Mouse (Mus musculus) kidney, postnatal 36 days (tissue): ENCODE data around the gene Gm49355.
"Not testable (repeated sequence)": the region's sequence is repeated elsewhere in the genome, so short reads cannot be mapped to it uniquely, and the experiment has no call there.

Source experiments
- DNase-seq, 2 experiments: peaks; one replicate each; pipeline ENCODE4 v3.0.0; 2021 to 2022; ENCODE audit warnings: mixed read lengths in 2 of 2

The Gm49355 gene

DNA sequence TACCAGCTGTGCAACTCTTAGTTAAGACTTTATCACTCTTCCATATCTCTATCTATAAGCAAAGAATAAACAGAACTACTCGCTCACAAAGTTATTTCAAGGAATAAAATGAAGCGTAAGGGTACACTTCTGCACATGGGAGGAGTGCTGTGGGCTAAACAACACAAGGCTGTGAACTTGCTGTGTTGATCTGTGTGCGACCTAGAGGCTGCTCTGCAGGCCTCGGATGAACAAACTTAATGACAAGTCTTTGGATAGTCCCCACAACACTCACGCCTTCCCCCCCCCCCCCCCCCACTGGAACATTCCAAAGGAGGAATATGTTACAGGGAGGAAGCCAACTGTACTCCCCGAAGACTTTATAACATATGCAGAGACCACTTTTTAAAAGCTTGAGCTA is at the start of gene Gm49355:
Gene Gm49355 (plus strand): TSS at position 336 of the 400 bp plus-strand sequence.
- no peak for DNase-seq

DNA sequence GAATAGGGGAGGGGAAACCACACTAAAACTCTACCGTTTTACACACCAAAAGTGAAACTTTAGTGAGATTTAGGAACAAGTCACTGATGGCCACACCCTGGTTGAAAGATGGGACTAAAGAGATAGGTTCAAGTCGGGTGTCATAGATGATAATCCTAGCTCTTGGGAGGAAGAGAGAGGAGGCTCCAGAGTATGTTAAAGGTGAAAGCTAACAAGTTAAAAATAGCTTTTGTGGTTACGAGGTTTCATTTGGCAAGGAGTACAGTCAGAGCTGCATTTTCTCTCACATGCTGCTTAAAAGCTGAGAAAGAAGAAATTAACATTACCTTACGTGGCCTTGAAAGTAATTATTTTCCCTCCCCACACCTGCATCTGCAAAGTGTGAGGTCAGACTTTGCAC is 40.0 kb upstream of the Gm49355 start:
- no peak for DNase-seq

DNA sequence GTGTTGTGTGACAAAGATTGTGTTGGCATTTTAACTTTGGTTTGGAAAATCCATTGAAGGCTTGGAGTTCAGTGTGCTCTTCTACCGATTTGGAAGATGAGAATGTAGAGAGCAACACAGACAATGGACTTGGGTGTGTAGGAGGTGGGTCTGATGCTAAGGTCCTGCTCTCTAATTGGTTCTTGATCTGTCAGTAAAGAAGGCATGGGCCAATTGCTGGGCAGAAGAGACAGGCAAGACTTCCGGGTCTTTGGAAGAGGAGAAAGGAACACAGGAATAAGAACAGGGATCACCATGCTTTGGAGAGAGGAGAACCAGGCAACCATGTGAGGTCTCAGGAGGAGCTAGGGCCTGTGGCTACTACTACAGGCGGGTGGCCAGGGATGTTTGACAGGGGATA is 7.7 kb upstream of the Gm49355 start:
- no peak for DNase-seq

DNA sequence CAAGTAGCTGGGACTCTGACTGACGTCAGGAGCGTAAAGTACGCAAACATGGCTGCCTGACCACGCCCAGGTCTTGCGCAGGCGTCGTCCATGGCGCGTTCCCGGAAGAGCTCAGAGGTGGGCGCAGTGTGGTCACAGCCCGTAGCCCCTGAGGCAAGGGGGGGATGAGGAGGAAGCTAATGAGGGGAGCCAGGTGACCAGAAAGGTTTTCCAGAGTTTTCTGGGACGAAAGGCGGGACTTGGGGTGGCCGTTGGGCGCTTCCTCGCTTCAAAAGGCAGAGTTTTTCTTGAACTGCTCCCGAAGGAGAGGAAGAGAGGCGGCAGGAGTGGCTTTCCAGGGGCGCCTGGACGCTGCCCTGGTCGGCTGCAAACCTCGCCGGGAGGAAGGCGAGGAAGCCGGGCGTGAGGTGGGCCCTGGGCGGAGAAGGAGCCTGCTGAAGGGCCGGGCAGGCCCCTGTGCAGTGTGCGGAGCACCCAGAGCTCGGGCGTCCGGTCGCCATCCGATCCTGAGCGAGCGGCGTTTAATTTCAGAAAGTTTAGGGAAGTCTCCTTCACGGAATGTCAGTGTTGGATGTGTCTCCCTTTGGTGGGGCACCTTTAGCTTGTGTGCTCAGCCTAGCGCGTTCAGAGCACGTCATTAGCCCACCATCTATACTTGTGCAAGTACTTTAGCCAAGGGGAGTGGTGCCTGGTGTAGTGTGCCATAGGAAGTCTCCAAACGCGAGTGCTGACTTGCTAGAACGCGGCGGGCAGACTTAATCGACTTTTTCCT is 551 bp downstream of the Gm49355 start, which contains the start of gene 3830406C13Rik:
Gene 3830406C13Rik (plus strand): TSS at position 33 of the 772 bp plus-strand sequence.
- DNase-seq = peak; percentile 87 to 93

DNA sequence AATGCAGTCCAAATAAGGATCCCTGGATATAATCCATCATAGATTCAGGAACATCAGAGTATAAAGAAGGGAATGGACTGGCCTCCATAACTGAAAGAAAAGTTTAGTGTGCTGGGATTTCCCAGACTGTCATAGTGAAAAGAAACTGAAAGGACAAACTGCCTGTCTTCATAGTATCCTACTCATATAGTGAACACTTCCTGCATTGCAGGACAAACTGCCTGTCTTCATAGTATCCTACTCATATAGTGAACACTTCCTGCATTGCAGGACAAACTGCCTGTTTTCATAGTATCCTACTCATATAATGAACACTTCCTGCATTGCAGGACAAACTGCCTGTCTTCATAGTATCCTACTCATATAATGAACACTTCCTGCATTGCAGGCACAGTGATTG is 6.0 kb downstream of the Gm49355 start:
- DNase-seq = not testable (repeated sequence)

DNA sequence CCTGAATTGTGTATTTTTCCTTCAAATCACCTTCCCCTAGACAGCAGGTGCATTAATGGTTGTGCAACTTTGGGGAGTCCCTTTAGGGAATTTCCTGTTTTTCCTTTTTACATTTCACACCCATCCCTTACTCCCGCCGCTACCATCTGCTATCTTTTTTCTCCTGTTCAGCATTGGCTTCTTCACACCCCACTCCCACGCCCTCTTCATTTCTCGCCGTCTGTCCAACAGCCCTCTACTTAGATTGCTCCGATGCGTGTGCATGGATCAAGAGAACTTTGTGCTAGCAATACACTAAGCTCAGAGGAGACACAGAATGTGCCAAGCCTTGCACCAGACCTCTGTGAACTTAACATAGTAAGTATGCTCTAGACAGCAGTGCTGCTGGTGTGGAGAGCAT is 12.6 kb downstream of the Gm49355 start:
- no peak for DNase-seq

DNA sequence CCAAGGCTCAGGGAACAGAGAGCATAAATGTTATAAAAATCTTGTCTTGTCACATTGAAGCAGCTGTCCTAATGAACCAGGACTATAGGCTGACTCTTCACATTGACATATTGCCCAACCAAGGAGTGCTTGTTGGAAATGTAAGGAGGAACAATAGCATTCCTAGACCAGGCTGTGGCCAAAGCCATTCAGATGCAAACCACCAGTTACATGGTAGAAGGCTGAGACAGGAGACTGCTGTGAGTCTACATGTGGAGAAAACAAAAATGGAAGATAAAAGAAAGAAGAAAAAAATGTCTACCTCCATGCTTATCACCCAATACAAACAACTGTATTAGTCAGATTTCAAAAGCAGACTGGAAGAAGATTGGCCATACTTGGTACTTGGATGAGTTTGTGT is 15.4 kb downstream of the Gm49355 start:
- DNase-seq = no peak

DNA sequence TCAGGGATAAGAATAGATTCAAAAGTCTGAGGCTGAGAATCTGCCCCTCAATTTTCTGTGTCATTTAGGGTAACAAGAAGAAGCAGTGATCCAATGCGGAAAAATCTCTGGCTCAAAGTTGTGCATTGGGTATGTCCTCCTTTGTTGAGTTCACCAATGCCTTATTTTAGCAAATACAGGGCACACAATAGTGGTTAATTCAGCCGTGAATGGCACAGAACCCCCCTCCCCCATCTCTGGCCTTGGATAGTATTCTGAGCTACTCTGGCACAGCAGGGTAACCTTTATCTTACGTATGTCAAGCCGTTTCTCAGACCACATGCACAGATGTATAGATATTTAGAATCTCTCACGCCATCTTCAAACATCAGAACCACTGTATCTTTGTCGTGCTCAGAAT is 15.9 kb downstream of the Gm49355 start:
- DNase-seq = no peak

DNA sequence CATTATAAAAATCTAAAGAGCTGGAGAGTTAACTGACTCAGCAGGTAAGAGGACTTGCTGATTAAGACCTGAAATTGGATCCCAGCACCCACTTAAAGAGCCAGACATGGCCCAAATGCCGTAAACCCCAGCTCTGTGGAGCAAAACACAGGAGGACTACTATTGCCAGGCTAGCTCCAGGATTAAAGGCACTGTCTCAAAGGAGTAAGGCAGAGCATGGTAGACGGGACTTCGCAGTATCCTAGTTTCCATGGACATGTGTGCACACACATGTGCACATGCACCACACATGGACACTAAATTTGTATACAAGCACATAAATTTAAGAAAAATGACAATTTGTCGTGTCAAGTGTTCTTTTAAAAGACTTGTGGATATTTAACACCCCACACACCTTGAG is 16.5 kb downstream of the Gm49355 start:
- no peak for DNase-seq

DNA sequence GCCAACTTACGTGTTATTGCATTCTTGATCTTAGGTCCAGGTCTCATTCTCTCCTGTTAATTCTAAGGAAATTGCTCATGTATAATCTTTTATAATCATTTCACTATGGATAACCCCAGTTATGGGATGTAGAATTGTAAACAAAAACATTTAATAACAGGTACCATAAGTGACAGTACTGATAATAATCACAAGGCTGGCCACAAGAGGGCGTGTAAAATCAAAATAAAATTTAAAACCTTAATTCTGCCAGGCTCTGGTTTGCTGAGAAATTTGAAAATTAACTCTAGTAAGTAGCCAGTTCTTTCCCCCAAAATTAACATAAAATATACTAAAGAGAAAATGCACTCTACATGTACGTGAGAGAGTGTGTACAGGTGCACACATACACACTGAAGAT is 16.9 kb downstream of the Gm49355 start:
- peak in 1 of 2 experiments; percentile 23 for DNase-seq

DNA sequence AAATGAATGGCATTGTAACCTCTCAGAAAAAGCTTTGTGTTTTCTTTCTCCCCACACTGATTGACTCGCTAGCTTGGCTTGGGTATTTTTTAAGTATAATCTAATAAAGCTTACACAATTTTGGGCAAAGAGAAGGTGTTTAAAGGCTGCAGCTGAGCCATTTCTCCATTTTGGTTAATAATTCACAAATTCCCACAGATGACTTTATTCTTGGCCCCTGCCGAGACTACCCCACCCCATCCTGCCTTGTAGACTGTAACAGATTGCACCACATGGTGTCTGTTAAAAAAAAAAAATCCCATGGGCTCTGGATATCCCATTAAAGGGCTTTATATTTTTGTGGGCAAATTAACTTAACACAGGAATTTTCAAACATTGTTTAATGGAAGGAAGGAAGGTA is 19.3 kb downstream of the Gm49355 start:
- DNase-seq = peak; percentile 7 to 33

DNA sequence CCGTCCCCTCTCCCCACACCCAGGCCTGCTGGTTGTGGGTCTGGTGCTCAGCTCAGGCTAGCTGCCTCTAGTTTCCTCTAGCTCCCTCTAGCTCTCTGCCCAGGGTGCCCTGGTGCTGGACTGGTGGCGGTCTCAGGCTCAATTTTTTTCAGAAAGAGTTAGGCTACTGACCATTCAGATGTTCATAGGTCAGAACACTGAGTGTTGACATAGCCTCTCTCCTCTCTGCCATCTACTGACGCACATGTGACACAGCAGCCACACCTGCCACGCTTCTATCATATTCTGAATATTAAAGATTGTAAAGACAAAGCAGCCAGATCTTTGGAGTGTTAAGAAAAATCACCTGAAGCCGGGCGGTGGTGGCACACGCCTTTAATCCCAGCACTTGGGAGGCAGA is 49.8 kb downstream of the Gm49355 start:
- no peak for DNase-seq

DNA sequence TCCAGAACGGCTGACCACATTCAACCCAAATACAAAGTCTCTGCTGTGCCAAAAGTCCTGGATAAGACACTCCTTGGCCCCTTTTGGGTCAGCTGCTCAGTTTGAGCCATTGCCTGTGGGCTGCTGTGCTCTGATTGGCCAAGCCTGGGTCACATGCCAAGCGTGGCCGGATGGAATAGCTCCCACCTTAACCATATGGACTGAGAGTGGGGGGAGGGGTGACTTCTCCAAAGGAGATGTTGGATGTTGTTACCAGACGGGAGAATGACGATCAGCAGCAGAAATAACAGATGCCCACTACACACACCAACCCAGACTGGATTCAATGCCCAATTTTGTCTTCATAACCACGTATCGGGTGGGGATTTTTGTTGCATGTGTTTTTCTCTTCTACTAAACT is 51.1 kb downstream of the Gm49355 start:
- DNase-seq = no peak

DNA sequence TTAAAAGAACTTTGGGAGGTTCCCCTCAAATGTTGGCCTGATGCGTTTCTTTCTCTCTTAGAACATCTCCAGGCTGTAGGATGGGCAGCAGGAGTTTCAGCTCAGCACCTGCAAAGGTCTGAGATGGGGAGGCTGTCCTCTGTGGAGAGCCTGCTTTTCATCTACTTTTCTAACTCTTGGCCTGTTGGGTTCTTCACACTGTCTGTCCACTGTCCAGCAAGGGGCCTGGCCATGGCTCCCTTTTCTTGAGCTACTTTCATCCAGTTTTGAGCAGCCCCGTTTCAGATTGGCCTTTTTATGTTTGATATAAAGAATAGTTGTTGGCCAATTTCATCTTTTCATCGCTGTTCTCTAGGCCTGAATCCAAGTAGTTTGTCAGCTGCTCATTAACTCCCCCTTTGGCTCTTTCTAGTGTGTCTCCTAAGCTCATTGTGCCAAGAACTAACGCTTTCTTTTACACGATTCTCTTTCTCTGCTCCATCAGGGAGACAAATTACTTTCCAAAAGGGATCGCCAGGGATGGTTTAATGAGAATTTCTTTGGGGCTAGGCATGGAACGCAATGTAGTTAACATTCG is 53.7 kb downstream of the Gm49355 start:
- no peak for DNase-seq

DNA sequence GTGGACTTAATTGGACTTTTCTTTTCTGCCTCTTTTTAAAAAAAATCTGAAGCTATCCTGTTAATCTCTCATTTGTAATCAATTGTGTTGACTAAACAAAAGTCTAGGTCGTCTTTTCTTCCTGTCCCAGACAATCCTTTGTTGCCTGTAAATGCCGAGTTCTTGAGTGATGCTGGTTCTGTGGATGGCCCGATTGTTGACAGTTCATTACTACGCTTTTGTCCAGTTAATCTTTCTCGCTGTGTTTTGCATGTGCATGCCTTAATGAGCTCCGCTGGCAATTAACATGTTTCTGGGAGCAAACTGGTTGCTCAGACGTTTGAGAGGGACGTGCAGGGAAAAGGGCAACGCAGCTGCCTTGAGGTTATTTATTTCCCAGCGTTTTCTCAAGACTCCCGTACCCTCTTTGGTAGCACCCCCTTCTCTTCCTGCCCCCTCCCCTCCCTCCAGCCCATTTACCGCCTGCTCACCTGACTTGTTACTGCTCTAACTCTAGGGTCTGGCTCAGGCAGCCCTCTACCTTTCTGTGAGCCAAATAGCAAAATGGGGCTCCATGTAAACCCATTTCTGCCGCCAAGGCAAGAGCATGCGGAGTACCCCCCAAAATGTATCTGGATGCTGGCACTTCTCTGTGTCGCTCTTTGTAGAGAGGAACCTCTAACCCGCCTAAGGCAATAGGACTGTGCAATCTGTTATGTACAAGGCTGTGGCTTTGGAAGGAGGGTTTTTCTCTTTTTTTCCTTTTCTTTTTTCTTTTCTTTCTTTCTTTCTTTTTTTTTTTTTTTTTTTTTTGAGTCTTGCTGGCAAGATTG is 54.4 kb downstream of the Gm49355 start:
- DNase-seq = no peak

DNA sequence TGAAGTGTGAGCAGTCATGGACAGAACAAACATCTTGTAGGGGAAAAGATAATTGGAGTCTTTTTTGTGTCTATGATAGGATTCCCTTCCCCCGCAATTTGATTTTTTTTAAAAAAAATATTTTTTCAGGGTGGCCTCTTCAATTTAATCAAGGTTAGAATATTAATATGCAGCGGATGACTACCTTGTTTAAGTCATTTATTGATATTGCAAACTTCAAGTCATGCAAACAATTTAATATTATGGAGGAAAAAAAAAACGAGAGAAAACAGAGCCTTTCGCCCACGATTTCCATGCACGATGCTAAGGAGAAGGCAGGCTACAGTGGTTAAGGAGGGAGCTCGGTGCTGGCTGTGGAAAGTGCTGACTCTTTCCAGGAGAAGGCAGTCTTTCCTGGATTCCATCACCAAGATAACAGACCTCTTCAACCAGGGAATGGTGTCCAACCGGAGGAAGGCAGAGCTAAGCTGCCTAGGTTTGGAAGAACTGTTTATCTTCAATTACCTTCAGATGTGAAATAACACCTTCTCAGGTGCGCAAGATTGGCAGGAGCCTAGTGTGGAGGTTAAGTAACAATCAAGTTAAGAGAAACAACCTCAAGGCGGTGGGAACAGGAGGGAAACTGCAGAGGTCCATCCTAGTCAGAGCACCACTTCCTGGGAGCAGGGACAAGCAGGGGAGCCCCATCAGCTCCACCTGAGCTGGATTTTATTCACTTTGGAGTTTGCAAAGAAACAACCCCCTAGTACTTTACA is 55.2 kb downstream of the Gm49355 start:
- DNase-seq = no peak

DNA sequence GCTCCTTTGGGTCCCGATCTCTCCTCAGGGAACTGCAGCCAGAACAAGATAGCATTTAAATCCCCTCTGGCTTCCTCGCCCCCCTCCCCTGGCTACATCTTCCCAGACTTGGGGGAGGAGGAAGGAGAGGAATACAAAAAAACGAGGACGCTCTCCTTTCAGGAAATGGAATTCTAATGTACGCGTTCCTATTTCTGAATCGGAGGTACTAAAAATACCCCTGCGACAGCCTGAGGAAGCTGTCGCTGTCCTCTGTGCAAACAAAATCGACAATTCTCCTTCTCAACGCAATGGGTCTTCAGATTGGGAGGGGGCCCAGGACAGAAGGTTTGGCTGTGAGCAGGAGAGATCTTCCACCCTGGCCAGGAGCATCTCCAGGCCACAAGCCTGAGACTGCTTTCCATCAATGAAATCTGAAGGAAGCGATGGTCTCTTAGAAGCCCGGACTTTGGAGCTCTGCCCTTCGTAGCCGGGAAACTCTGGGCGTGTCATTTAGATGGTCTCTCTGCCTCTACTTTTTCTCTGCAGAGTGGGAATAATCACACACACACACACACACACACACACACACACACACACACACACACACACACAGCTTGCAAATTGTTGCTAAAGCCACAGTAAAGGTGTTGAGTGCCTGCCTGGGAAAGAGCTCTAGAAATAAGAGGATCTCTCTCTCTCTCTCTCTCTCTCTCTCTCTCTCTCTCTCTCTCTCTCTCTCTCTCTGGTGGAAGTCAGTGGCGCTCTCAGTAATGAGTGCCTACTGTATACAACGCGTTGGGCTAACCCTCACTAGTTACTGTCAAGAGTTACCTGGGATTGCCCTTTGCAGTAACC is 56.7 kb downstream of the Gm49355 start:
- peak in 1 of 2 experiments; percentile 11 for DNase-seq

DNA sequence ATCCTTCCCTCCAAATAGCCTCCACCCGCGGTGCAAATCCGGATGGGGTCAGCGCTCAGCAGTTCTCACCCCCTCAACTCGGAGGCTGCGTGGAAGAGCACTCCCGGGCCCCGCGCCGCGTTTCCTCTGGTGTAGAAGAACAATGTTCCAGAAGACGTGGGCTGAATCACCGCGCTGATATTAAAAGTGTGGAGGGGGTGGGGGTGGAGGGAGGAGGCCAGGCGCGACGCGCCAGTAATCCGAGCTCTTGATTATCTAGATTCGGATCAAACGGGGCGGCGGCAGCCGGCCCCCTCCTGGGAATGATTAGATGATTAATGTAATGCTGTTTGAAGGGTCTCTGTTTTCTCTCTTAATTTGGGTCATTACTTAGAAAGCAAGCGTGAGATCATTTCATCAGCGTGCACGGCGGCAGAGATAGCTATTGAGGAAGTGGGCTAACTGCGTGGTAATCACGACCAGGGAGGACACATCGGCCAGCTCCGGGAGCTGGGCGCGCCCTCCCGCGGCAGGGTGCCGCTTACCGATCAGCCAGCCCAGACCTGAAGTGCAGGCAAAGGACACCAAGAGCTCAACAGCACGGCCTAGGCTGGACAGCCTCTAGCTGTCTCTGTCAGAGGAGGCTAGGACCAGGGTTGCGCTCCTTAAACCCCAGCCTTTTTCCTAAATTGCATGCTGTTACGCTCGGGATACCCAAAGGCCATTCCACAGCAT is 57.5 kb downstream of the Gm49355 start:
- peak in 1 of 2 experiments; percentile 38 for DNase-seq

DNA sequence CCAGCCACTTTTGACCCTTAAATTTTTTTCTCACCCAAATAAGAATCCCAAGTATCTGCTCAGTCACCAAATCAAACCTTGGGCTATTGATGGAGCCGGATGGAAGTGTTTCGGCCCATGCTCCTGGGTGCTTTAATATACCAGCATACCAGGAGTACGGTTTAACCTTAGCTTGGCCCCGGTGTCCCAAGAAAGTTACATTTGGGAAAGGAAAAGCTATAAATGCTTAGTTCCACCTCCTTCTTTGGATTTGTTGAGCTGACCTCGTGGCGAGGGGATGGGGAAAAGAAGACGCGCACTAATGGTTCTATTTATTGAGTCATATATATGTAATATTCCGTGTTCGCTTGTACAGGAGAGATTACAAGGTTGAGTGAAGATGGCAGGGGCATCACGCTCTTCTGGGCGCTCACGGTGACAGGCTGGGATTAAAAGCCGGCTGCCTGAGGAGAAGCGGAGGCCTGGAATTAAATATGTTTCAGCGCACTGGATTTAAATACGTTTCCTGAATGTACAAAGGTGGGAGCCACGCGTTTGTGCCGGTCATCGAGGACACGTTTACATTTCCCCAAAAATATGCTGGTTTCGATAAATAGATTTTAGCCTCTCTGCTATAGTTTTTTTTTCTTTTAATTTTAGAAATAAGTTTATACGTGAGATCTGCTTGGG is 58.1 kb downstream of the Gm49355 start:
- DNase-seq = no peak

DNA sequence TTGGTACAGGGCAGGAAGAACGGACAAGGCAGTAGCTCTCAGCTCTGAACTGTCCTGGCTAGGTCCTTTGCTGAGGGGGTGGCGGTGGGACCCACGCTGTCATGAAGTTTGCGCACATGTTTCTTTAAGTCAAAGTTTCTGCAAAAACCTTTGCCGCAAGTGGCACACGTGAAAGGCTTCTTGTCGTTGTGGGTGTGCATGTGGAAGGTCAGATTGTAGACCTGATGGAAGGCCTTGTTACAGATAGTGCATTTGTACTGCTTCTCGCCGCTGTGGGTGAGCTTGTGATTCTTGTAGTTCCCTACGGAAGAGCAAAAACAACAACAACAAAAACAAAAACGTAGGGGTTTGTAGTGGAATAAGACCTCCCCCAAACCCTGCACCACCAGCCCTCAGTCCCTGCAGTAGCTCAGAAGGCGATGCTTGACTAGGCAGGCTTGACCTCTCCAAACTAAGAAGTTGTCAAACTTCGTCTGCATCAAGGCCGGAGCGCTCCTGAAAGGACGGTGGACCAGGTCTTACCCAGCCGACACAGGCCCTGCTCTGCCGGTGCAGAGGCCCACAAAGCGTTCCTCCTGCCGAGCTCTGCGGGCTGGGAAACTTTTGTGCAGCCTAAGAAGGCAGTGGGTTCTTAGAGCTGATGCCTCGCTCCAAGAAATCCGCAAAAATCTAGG is 58.8 kb downstream of the Gm49355 start:
- DNase-seq = no peak
